Mouse (Mus musculus): Measurements from ENCODE around the gene Tmem161a.

Tmem161a gene

GRCm38 (mm10) chr8:70212112-70213055 is 40.2 kb downstream of the Tmem161a start, which contains the start of gene Slc25a42:
TSS of gene Slc25a42 (minus strand) at chr8:70212305.
- peak; percentile 99 to 100 for DNase-seq

DNA sequence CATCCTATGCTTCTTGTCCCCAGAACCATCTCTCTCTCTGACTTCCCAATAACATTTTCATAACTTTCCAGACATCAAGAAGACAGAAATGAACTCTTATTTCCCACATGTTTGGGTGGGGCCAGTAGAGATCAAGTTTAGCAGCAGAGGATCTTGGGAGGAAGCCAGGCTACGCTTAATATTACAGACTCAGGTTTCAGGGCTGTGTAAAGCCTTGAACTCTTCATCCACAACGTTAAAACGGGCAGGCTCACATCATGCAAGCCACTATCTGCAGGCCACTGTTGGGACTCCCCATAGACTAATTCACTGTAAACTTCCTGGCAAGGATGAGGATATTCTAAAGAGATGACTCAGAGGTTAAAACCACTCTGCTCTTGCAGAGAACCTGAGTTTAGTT is 42.3 kb downstream of the Tmem161a start:
- no peak for DNase-seq

GRCm38 (mm10) chr8:70215092-70215491 is 42.9 kb downstream of the Tmem161a start:
- no peak for DNase-seq

- peak in 1 of 2 experiments; percentile 32 for DNase-seq
Observed at GRCm38 (mm10) chr8:70216161-70216560, 44.0 kb downstream of the Tmem161a start.

DNA sequence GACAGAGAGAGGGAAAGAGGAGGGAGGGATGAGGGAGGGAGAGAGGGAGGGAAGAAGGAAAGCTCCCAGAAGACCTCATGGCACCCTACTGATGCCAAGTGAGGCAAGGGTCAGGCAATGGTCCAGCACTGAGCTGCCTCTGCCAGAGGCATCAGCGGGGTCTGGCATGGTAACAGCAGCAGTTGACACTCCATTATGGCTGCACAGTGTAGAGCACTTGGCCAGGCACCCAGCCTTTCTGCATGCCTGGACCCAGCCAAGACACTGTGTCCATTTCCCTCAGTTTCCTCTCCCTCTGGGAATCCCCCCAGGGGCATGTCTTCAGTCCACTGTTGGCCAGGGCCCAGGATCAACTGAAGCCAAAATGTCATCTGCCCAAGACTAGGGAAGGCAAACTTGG is 44.4 kb downstream of the Tmem161a start:
- DNase-seq = peak; percentile 88 to 94

DNA sequence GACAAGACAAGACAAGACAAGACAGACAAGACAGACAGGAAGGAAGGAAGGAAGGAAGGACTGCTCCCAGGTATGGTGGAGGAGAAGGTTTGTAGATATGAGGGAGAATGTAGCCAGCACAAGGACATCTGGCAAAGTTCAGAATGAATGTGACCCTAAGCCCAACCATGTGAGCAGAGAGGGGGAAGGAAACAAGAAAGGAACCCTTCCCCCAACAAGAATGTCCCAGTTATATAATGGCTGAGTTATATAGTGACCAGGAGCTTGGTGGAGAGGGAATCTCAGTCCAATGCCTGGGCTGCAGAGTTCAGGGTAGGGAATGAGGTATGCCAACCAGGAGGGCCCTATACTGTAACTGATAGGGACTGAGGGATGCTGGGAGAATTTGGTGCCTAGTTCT is 45.3 kb downstream of the Tmem161a start:
- no peak for DNase-seq

DNA sequence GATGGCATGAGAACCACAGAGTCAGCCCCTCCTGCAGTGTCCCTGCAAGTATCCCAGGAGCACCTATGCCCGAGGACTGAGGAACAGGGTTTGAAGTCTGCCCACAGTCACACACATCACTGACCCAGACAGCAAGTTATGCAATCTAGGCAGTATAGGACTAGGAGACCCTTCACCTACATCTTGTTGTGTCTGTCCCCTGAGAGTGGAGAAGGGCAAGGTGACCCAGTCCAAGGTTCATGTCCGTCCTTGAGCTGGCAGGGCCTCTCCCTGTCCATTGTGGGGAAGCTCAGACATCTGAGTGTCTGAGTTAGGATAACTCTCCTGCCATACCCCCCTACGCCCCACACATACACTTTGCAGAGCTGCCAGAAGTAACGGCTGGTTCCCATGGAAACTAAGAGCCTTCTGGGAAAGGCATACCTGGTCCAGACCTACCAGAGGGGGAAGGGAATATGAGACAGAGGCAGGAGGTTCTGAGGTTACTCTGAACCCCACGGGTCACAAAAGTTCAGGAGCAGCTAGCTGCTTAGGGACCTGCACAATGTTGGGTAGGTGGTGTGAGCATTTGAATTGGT is 47.0 kb downstream of the Tmem161a start:
- no peak for DNase-seq

DNA sequence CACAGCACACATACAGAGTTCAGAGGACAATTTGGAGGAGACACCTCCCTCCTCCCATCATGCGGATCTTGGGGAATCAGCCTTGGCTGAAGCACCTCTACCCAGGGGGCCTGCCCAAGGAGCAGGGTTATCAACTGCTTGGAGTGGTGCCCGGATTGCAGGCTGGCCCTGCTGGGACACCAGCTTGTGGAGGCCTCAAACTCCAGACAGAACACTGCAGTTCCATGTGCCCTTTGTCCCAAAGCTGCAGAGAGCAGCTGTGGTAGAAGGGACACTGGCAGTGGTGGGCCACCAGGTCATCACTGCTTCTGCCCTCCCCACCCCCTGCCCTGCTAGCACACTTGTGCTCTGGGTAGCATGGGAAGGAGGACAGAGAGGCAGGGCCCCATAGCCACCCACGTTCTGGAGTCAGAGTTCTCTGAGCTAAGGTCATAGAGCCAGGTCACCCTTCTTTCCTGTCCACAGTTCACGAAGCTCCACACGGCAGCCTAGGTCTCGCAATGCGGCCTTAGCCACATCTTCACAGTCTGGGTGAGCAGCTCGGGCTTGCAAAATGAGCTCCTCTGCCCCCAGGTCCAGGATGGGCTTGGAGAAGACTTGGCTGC is 48.2 kb downstream of the Tmem161a start:
- peak; percentile 73 to 77 for DNase-seq

DNA sequence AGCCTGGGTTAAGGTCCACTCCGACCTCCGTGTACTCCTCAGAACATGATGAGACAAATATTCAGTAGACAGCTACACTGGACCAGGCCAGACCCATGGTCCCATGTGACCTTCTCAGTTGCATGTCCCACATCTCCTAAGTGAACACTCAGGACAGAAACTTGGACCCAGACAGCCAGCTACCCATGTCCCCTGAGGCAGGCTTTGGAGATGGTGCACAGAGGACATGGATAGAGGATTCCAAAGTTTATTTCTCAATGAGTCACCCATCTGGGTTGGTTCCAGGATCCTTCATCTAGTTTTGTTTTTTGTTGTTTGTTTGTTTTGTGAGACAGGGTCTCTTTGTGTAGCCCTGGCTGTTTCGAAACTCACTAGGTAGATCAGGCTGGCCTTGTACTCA is 48.8 kb downstream of the Tmem161a start:
- no peak for DNase-seq

DNA sequence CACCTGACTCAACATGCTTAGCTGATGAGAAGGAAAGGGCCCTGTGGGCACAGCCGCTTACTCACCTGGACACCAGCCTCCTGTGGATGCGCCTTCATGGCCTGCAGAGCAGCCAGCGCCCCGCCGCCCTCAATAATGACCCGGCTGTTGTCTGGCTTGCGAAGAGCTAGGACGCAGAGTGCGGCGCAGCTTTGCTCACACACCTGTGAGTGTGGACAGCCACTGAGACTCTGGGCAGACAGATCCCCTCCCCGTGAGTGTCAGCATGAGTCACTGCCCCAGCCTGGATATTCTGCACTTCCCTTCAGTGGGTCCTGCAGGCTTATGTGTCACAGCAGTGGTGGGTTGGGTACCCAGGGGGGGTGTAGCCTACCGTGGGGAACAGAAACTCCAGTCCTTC is 49.9 kb downstream of the Tmem161a start:
- DNase-seq = no peak

DNA sequence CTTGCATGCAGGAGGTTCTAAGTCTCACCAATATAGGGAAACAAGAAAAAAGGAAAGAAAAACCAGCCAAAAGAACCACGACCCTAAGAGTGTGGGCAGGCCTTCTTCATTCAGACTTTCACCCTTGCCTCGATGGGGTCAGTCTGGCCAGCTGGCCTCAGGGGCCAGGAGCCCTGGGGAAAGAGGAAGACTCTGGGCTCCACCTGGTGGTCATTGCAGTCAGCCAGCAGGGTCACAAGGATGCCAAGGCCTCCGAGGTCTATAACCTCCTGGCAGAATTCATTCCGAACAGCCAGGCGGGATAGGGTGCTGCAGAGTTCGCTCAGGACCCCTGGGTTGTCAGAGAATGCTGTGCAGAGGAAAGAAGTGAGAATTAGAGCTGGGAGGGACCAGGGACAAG is 51.2 kb downstream of the Tmem161a start:
- peak; percentile 59 to 65 for DNase-seq

- peak; percentile 43 to 60 for DNase-seq
Observed at GRCm38 (mm10) chr8:70227997-70228396, 55.8 kb downstream of the Tmem161a start.

DNA sequence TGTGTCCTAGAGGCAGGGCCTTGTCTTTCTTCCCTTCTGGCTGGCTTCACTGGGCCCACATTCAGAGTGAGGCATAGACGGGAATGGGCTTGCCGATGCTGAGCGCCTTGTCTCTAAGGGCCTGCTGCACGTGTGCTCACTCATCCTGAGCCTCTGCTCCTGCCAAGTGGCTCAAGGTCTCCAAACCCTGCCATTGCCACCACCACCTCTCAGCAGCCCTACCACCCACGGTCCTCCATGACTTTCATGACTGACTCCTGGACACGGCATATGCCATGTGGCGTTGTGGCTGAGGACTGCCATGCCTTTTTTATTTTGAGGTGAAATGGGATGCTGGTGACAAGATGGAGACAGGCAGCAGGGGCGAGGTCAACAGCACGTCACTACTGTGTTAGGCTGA is 58.7 kb downstream of the Tmem161a start:
- DNase-seq = no peak

Data from cerebellum, postnatal 10 days (tissue).